Mouse (Mus musculus) frontal cortex, postnatal 10 days (tissue): ENCODE measurements around the gene Cish.
"Not testable (repeated sequence)": the region's sequence is repeated elsewhere in the genome, so short reads cannot be mapped to it uniquely, and the experiment has no call there.

Experiments
- DNase-seq, 2 experiments: peaks; one replicate each; pipeline ENCODE4 v3.0.0; 2022; ENCODE audit warnings: low spot score in 2 of 2, mixed read lengths in 1 of 2

Cish gene

DNA sequence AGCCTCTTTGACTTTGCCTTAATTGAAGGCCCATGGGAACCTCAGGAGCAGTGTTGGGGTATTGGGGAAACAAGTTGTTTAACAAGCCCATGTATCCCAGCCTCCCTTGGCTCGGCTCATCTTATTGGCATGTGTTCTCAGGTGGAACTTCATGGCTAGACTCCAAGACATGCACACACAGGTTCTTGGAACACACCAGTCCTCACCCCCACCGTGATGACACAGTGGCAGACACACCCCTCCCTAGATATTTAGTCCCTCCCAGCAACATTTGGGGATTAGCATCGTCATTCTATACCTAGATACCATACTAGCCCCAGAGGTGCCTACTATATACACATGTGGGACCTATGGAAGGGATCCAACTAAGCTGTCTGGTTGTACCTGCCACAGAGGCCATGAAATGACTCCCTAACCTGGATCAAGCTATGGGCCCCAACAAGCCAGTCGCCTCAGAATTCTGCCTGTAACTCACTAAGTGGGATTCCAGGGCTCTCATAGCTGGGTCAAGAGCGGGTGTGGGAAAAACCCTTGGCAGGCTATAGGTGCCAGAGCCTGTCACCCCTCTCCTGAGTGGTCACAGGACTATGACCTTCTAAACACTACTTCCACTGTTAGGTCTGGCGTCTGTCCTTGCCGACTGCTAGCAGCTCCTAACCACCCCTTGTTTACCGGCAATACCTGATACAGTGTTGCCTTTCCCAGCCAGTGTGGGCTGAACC, 2.4 kb downstream of the Cish start:
- no peak for DNase-seq

DNA sequence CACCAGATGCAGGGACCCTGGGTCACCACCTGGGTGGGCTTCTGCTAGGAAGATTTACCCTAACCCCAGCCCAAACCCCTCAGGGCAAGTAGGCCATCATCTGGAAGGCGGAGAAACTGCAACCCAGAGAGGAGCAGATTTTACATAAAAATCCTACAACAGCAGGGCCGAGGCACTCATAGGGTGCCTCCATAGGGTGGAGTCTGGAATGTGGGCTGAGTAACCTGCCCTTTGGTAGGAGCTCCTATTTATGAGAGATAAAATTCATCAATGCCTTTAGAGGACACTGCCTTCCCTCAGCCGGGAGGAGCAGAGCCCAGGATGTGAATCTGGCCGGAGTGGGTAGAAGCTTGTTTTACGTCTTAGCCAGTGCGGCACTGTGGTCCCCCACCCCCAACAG, 3.0 kb downstream of the Cish start:
- DNase-seq, result no peak

DNA sequence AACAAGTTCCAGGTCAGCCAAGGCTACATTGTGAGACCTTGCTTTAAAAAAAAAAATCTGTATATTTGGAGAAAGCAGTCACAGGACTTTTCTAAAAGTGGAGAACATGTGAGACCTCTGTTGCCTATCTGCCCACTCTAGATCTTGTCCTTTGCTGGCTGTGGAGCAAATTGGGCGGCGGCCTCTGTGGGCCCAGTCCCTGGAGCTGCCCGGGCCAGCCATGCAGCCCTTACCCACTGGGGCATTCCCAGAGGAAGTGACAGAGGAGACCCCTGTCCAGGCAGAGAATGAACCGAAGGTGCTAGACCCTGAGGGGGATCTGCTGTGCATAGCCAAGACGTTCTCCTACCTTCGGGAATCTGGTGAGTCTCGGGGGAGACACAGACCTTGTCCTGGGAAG, 4.0 kb downstream of the Cish start:
- no peak for DNase-seq

DNA sequence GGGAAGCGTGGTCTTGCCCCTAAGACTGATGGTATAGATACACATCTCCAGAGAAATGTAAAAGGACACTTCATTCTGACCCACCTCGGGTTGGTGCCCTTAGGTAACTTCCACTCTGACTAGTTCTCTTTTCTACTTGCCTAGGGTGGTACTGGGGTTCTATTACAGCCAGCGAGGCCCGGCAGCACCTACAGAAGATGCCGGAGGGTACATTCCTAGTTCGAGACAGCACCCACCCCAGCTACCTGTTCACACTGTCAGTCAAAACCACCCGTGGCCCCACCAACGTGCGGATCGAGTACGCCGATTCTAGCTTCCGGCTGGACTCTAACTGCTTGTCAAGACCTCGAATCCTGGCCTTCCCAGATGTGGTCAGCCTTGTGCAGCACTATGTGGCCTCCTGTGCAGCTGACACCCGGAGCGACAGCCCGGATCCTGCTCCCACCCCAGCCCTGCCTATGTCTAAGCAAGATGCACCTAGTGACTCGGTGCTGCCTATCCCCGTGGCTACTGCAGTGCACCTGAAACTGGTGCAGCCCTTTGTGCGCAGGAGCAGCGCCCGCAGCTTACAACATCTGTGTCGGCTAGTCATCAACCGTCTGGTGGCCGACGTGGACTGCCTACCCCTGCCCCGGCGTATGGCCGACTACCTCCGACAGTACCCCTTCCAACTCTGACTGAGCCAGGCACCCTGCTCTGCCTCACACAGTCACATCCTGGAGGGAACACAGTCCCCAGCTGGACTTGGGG, 4.6 kb downstream of the Cish start:
- DNase-seq, result no peak

DNA sequence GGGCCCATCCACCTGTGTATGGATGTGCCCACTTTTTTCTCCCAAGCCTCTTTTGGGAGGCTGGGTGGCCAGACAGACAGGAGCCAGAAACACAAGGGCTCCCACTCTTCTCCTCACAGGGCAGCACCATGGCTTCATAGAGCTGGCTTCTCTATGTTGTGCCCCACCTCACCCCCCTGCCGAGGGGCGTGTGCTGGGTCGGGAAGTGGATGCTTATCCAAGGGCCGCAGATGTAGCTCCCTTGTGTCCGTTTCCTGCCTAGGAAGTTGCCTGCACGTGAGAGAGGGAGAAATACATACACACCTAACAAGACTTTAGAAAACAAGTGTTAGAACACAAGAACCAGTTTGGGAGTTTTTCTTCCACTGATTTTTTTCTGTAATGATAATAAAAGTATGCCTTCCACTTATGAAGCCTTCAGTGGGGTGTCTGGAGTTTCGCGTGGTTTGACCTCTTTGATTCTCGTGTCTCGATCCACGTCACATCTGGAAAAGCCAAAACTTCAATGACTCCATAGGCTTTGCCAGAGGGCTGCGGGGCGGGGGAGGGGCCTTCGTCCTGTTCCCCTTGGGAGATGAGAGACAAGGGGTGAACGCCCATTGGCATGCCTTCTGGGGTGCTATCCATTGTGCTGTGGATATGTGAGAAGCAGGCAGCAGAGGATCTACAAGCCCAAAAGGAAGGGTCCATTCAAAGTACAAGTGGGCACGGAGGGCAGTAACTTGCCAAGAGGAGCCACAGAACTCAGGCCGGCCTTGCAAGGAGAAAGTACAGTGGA, 5.9 kb downstream of the Cish start:
- no peak for DNase-seq

DNA sequence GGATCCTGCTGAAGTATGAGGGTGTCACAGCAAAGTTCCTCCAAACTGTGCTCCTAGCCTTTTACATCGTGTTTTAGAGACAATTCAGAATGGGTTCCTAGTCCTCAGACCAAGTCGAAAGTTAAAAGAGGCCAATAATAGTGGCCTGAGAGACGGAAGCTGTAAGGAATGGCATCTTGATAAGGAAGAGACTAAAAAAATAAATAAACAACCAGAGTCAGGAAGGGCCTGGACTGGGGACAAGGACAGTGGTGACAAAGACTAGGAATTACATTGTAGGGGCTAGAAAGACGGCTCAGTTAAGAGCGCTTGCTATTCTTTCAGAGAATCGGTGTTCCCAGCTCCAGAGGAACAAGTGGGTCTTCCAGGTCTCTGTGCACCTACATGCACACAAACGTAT, 6.8 kb downstream of the Cish start:
- no peak for DNase-seq

DNA sequence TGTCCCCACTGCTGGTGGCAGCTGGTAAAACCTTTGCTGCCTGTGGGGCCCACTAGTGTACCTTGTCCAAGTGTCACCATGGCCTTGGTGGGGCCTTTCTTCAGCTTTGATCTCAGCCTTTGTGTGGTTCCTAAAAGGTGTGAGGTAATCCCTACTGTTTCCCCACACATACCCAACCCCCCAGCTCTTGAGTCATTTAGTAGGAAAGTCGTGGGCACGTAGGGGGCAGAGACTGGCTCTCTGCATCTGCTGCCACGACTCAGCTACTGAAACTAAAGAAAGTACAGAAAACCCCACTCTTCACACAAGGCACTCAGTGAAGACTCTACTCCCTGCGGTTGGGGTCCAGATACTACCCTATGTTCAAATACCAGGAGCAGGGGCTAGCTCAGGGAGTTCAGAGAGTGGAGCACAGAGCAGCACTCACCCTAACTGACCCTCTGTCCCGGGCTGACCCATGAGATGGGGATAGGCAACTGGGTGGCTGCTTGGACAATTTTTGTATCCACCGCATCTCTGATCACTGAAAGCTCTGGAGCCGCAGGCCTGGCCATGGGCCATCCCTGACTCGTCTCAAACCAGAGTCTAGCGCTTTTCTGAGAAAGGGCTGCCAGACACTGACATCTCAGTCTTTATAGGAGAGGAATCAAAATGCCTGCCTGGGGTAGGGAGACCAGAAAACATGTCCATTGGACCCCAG, 7.4 kb downstream of the Cish start:
- no peak for DNase-seq

DNA sequence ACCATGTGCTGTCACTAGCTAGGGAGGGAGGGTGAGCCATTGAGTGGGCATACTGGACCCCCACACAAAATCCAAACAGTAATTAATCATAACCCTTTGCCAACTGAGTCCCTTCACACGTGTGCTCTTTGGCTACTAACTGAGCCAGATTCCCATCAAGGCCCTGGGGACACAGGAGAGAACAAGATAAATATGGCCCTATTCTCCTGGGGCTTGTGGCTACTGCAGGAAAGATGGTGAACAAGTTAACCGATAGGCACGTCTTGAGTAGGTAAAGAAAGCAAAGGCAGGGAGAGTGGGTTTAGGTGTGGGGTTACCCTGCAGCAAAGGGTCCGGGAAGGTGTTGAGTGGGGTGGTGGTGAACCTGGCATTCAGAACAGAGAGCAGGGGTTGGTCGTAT, 8.1 kb downstream of the Cish start:
- DNase-seq, result no peak

DNA sequence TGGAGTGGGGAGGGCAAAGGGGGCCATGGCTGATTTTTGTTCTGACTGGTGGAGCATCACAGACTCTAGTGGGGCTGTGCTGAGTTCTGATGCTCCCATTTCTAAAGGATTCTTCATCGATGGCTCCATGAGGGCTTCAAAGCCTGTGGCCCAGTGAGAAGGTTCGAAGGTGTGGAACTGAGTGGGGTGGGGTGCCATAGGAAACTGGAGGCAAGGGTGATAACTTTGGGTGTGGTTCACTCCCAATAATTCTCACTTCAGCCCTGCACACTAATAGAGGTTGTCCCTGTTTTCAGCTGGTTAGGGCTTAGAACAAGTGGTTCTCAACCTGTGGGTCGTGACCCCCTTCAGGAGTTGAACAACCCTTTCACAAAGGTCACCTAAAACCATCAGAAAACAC, 8.6 kb downstream of the Cish start:
- DNase-seq, result no peak

DNA sequence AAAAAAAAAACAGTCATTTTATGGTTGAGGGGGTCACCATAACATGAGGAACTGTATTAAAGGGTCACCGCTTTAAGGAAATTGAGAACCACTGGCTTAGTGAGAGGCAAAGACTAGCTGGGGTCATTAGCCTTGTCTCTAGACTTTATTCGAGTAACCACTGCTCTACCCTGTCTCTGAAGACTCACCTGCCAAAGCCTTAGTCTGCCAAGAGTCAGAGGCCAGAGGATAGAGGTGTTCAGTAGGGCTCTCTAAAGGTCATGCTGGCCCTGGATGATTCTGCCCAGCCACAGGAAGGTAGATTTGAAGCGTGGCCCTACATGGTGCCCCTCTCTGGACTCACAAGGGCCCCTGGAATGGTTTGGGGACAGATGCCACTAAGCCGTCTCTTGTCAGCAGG, 9.2 kb downstream of the Cish start:
- DNase-seq, result no peak

DNA sequence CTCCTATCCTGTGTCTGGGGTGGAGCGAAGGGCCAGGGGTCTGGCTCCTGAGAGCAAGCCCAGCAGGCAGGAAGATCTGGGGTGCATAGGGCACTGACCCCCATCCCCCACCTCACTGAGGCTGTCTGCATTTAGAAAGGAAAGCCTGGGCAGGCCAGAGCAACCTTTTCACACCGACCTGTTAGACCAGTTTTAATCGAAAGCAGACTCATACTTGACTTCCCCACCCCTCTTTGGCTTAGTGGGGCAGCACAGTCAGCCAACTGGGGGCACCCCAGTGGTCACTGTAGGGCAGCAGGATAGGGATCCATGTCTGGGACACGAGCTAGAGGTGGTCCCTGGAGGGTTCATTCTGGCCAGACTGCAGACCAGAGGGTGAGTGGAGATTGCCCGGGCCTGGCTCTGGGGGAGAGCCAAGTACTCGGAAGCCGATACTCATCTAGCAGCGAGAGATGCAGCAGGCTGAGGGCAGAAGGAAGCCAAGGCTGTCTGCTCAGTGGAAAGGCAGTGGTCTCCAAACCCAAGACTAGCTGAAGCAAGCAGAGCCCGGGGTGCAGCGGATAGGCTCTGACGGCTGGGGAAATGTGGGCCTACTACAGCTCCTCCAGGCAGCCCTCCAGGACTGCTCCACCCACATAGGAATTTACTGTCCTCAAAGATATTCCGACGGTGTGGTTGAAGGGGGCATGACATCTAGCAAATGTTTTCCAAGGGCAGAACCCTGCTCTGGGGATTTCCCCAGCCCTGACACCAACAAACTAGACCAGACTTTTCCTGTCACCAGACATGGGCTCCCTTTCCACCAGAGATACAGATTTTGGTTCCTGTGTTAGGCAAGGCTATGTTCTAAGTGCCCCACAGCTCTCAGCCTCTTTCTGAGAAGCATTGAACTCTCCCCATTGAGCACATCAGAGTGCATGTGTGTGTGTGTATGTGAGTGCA, 10.0 kb downstream of the Cish start:
- no peak for DNase-seq

DNA sequence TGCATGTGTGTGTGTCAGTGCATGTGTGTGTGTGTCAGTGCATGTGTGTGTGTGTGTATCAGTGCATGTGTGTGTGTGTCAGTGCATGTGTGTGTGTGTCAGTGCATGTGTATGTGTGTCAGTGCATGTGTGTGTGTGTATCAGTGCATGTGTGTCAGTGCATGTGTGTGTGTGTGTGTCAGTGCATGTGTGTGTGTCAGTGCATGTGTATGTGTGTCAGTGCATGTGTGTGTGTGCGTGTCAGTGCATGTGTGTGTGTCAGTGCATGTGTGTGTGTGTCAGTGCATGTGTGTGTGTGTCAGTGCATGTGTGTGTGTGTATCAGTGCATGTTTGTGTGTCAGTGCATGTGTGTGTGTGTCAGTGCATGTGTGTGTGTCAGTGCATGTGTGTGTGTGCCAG, 10.8 kb downstream of the Cish start:
- not testable (repeated sequence) for DNase-seq

DNA sequence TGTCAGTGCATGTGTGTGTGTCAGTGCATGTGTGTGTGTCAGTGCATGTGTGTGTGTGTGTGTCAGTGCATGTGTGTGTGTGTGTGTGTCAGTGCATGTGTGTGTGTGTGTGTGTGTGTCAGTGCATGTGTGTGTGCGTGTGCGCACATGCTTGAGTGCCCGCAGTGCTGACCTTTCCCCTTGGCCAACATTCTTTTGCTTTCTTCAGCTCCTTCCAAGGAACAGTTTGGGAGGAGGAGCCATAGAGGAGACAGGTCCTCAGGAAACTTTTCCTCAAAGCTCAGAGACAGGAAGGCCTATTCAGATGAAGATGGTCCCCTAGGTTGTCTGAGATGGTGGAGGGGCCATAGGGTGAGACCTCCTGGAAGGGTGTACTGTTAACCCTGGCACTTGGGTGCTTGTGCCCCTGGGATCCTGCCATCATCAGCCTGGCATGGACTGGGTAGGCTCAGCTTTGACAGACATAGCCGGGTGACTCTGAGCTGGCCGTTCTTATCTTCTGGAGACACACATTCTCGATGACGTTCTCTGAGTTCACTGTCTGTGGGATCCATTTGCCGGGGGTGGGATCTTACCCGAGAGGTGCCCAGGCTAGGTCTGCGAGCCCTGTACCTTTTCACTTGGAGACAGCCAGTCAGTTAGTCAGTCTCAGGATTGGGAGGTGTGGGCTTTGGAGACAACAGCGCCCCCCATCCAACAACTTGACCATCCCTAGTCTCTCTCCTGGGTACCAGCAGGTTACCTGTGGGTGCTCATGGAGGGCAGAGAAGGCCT, 11.5 kb downstream of the Cish start:
- no peak for DNase-seq

DNA sequence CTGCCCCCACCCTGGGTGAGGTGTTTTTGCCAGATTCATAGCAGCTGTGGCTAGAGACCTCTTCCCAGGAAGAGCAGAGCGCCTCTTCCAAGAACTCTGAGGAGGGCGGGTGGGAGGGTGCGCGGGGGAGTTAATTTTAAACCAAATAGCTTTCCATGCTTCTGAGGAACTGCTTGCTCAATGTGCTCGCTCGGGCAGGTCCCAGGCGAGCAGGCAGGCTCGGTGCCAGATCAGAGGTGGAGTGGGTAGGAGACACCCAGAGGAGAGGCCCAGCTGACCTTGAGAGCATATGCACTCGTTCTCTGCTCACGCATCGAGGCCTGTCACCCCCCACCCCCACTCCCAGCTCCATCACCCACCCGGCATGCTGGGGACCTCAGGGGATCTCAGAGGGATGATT, 12.1 kb downstream of the Cish start:
- no peak for DNase-seq

DNA sequence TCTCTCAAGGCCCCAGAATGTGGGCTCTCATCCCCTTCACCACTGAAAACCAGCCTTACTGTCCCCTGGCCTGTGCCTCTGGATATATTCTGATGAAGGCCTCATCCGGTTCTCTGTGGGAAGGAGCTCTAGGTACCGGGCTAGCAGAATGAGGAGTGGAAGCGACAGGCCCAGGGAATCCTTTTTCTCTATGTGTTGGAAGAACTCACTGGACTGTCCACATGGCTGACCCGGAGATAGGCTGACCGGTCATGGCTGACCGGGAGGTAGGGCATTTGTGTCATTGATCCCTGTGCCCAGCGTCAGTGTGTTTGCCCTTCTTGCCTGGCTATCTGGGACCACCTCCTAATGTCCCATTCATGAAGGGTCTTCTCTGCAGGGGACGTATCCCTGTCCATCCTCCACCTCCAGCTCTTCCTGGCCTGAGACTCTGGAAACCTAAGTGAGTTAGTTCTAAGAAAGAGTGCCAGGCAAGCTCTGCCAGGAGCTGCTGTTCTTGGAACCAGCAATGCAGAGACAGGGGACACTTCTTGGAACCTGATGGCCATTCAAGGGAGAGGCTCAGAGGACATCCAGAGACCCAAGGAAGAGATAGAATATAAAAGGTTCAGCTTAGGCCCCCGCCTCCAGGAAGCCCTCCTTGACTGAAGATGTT, 12.6 kb downstream of the Cish start:
- DNase-seq, result no peak

DNA sequence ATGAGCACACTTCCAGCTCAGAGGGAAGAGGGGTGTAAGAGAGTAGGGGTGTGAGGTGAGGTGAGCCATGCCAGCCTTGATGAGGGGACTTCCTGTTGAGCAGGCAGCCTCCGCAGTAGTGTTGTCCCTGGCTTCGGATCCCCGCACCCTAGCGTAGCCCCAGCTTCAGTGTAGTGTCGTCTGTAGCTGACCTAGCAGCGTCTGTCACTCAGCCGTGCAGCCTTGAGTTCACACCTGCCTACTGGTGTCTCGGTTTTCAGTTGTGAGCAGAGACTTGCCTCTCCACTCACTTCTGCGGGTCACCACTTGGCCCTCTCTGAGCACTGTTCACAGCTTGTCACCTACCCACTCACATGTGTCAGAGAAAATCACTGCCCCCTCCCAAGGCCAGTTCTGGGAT, 13.3 kb downstream of the Cish start:
- no peak for DNase-seq

DNA sequence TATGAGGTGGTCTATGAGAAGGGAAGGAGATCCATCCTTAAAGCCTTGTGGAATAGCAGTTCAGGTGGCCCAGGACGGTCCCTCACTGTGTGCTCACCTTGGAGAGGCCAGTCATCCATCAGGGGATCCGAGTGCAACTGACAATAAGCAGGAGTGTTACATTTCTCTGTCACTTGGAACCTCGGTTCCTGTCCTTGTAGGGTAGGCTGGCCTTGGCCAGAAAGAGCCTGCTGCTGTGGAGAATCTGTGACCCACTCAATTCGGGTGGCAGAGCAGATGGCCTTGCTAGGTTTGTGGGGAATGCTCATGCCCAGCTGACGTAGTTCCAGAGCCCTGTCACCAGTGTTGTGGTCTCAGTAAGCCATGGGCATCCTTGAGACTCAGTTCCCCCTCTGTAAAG, 13.8 kb downstream of the Cish start:
- no peak for DNase-seq

DNA sequence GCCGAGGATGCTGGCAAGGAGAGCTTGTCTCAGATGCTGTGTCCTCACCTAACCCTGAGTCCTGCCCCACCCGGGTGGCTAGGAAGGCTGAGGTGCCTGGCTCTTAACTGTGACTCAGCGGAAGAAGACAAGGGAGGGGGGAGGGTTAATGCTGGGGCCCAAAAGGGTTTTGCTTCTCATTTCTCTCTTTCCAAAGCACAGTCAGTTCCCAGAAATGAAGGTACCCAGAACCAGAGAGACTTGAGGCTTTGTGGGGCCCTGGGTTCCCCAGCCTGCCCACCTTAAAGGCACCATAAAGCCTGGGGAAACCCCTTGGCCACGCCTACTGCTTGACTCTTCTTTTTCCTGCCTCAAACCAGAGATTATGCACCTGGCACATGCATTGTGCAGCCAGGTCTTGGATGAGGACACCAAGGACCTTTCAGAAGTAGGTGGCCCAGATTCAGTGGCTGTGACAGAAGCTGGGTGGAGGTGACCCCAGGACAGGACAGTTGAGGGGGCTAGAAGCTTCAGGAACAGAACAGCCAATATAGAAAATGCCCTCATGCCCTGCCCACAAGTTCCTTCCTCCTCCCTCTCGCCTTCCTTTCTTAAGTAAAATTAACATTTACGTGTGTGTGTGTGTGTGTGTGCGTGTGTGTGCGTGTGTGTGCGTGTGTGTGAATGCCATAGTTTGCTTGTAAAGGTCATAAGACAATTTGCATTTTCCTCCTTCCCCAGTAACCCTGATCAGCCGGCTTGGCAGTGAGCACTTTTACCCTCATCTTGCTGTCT, 17.2 kb downstream of the Cish start:
- DNase-seq, result no peak

DNA sequence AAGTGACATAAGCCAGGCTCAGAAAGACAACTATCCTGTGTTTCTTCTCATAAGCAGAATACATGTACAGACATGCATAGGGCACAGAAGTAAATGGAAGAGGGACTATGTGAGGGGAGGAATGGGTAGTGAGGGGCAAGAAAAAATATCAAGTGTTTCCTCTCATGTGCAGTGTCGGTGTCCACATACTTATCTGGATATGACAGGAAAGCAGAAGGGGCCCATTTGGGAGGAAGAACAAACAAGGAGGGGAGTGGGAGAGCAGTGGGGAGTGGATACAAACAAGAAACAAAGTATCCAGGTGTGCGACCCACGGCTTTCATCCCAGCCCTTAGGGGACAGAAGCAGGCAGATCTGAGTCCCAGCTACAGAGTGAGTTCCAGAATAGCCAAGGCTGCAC, 18.1 kb downstream of the Cish start:
- DNase-seq, result no peak
